Mouse (Mus musculus) cerebellum, adult 11 months (tissue): Measurements from ENCODE around the gene Pkd2l1.
"Not testable (repeated sequence)": the region's sequence is repeated elsewhere in the genome, so short reads cannot be mapped to it uniquely, and the experiment has no call there.

Experiments
- DNase-seq: peaks from one replicate; pipeline ENCODE4 v3.0.0; 2022

The Pkd2l1 gene

DNA sequence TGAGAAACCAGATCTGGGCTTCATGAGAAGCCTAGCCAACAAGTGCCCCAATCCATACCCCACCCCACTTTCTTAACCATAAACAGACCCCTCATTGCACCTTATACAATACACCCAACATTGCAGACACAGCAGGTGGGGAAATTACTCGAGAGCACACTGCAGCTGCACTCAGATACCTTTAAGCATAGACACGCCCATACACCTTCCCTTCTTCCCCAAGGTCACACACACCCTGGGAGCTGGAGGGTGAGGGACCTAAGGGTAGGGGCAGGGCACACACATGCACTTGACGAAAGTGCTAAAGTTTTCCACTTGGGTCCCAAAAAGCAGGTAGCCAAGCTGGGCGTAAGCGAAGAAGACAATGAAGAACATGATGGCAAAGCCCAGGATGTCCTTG lies 38.5 kb downstream of the Pkd2l1 start:
- DNase-seq, result no peak

DNA sequence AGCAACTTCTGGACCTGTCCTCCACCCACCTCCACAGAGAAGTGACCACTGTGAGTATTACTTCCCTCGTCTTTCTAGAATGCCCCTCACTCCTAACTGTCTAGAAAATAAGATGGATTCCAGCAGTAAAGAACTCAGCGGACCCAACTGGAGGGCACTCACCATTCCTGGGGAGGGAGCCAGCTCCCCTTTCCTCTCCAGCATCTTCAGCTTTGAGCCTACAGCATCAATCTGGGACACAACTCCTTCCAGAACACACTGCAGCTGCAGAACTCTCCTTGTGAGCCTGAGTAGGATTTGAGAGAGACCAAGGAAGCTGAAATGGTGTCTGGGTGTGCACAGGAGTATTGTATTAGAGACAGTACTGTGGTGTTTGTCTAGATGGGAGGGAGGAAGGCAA lies 43.3 kb downstream of the Pkd2l1 start:
- DNase-seq, result no peak

DNA sequence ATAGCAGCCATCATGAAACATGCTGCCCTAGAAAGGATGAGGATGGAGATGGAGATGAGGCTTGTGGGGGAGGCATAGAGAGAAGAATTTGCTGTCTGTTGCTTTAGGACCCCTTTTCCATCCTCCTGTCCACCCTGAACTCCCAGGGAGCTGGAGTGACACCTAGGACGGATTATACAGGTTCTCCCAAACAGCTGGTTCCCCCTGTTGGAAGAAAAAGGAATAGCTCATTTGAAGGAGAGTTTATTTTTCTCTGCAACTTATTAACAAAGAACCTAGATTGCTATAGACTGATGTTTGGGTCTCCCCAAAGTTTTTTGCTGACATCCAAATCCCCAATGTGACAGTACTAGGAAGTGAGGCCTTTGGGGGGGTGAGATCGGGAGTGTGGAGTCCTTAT lies 43.9 kb downstream of the Pkd2l1 start:
- DNase-seq, result no peak

DNA sequence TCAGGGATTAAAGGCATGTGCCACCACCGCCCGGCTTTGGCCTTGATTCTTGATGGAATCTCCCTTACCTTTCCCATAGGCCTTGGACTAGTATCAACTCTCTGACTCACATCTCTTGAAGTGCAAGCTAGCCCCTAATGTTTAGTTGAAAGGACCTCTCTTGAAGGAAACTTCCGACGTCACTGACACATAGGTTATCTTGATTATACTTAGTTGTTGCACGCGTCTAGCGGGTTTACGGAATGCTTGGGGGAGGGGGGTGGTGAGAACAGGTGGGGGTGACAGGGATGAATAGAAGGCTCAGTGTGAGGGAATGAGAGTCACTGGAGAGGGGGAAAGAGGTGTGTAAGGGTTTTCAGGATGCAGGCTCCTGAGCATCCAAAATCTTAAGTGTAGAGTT lies 45.3 kb downstream of the Pkd2l1 start:
- no peak for DNase-seq

DNA sequence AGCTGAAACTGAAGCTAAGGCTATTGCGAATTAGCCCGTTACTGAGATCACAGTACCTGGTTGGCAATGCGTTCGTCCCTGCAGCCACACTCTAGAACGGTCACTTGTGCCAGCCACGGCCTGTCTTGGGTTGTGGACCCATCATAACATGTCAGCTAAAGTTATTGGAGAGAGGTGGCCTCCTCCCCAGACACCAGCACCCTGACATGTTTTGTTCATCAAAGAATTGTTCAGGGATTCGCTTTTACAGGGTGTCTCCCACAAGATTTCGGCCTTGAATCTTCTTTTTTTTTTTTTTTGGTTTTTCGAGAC lies 45.7 kb downstream of the Pkd2l1 start:
- no peak for DNase-seq

DNA sequence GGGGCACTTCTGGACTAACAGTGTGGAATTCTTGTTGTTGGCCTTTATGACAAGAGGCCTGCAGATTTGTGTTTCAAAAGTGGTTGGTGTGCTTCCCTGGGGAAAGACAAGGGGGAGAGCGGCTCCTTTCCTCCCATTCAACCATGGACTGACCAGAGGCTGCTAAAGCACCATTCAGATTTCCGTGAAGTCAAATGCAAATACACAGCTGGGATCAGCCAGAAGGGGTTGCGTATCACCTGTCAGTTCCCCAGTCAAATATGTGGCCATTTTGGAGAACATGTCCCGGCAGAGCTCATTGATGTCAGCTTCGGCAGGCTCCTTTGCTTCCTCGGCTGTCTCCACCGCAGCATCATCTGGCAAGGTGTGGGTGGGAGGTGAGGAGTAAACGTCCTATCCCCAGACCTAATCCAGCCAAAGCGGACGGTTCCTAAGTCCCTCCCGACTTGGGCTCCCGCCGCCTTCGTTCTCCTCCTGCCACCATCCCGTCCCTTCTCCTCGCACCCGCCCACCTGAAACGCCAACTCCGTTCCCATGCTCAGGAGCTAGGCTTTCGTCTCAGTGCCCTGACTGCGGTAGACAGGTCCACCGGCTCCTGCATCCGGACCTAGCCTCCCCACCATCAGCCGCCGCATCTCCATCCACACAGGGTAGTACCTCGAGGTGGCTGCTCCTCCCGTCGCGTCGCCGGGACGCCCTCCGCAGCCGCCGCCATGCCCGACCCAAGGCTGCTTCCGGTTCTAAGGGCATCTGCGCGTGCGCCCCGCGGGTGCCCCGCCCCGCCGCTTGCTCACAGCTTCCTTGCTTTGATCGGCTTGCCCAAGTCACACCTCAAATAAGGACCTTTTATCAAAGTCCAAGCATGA lies 46.3 kb downstream of the Pkd2l1 start, which contains the start of gene Bloc1s2:
Gene Bloc1s2 (minus strand): TSS at position 745 of the 866 bp plus-strand sequence.
- DNase-seq, result peak; percentile 87

DNA sequence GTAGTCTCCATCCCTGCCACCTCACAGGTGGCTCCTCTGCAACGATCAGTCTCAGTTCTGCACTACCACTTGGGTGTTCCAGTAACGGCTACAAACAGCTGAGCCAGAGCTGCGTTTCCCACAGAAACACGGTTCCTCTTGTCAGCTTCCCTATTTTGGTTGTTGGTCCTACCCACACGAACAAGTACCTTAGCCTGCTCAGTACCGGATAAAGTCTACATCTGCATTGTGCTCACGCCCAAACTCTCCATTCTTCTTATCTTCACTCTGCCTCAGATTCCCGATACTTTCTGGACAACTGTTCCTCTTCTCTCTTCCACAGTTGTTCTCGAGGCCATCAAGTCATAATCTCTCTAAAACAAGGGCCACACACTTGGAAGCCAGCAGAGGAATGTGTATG lies 47.9 kb downstream of the Pkd2l1 start:
- no peak for DNase-seq

DNA sequence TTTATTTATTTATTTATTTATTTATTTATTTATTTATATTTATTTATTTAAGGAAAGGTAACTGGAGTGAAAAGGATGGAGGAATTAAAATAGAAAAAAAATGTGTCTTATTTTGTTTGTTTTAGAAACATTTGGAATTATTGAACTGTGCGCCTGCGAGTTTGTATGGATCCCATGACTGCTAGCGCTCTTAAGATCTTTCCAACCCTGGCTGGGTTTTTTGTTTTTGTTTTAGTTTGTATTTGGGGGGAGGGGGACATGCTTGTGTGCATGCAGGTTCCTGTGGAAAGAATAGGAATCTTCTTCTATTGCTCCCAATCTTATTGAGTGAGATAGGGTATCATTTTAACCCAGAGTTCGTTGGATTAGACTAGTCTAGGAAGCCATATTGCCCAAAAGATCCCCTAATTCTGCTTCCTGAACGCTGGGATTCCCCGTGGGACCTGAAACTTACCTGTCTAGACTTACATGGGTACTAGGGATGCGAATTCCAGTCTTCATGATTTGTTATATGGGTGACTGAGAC lies 56.2 kb downstream of the Pkd2l1 start:
- DNase-seq, result no peak

DNA sequence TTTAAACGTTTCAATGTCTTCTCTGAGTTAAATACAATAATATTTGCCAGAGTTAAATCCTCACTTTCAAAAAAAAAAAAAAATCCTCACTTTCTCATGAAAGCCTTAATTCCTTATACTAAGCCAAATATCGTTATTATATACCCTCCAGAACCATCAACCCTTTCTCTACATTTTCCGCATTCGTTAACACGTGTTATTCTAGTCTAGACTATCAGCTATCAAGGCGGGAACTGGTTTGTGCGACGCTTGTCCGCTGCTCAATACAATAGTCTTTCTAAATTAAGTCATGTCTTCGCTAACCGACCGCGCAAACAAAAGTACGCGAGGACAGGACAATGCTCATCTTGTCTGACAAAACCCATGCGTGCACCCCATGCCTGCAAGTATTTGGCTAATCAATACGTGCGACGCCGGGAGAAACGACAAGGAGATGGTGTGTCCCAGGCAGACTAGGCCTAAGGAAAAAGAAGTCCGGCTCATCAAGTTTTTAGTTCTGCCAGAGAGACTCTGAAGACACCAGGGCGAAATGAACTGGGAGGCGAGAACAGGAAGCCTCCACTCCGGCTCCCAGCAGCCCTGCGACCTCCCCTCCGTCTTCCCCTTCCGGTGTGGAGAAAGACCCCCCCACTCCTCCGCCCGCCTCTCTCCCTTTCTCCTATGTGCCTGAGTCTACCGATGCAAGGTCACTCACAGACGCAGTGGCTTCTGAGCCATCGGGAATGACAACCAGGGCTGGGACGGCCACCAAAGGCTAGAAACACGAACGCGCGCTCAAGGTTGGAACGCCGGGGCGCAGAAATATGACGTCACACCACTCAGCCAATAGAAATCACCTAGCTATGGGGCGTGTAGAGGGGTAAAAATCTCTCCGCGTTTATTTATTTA lies 56.9 kb downstream of the Pkd2l1 start, which contains the start of gene Cwf19l1:
Gene Cwf19l1 (minus strand): TSS at position 805 of the 888 bp plus-strand sequence.
- DNase-seq, result peak; percentile 87

DNA sequence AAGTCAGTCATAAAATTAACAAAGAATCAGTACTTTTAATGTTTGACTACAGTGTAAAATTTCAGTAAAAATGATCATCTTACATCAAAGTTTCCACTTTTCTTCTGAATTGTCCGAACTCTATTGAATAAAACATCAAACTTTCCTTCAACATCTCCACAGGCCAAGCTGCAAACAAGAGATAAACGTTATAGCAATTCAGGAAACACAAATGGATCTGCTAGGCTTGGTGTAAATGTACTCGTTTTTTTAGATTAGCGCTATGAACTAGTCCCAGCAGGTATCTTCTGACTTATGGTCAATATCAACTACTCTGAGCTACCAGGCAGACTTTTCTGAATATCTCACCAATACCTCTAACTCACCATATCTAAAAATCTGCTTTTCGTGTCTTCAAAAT lies 59.3 kb downstream of the Pkd2l1 start:
- DNase-seq, result no peak

DNA sequence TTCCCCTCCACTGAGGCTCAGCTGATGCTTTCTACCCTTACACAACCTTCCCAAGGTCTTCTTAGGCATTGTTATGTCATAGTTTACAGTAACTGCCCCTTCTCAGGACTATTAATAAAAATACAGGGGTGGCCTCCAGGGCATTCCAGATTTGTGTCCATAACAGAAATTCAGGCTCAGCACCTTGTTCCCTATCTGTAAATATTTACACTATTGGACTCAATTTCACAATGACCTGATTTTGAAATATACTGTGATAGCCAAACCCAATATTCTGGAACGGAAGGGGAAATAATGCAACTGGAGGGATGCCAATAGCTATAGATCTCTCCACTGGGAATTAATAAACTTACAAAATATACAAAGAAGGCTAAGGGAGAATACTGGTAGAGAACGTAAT lies 63.7 kb downstream of the Pkd2l1 start:
- no peak for DNase-seq

DNA sequence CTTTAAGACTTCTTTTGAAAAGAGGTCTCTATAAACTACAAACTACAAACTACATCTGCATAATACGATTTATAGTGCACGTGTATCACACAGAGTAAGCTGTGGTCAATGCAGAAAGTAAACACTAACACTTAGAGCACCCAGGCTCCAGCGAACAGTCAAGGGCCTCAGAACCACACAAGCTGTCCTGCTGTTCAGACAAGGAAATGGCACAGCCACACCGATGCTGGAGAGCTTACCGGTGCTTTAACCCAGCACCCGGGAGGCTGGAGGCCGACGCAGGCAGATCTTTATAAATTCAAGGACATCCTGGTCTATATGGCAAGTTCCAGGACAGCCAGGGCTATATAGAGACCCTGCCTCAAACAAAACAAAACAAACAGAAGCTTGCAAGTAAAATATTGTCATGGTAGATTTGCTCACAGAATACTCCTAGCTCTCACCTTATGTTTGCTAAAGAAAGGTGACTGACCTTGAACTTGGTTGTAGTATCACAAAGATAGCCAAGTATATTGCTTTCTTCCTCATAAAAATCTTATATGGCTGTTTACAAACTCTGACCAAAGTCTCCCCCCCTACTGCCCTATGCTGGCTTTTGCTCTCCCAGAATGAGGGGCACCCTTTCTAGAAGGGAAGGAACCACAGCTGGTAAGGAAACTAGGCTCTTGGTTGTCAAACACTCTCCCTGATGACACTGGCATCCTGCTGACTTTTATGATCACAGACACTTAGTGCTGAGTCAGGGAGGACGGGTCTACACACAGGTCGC lies 64.3 kb downstream of the Pkd2l1 start:
- no peak for DNase-seq

DNA sequence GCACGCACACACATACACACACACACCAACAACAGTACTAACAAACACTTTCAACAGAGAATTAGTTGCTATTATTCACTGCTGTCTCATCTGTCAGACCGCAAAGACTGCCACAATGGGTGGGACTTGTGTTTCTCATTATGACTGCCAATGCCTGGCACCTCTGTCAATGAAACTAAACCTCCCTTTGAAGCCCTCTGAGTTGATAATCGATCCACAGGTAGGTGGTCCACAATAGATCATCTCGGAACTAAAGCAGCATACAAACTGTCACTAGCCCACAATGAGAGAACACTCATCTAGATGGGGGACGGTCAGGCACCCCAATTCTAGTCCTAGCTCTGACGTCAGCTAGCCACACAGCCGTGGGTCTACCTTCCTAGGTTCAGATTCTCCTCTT lies 71.1 kb downstream of the Pkd2l1 start:
- no peak for DNase-seq

DNA sequence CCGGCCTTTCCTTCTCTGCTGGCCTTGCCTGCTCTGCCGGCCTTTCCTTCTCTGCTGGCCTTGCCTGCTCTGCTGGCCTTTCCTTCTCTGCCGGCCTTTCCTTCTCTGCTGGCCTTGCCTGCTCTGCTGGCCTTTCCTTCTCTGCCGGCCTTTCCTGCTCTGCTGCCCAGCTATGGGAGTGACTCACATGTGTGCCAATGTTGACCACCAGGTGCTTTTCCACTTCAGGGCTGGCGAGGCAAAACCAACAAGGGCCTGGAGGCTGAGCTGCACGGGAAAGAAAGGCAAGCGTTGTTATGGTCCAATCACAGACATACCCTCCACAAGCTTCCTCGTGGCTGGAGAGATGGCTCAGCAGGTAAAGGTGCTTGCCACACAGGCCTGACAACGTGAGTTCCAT lies 71.6 kb downstream of the Pkd2l1 start:
- not testable (repeated sequence) for DNase-seq

DNA sequence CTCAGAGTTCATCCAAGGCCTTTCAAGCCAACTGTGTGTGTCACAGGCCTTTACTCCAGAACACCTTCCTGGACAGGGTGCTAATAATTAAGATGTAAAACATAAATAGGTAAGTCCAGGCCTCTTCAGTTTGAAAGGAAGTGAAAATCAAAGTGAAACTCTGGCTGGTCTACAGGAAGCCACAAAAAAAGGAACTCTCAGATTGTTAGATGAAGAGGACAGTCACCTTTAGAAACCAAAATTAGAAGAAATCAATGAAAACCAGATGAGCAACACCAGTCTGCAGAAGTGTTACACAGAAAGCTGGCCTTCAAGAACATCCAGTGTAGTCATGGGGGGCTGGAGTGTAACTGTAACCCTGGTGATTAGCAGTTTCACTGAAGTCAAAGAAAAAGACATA lies 74.4 kb downstream of the Pkd2l1 start:
- DNase-seq, result no peak

DNA sequence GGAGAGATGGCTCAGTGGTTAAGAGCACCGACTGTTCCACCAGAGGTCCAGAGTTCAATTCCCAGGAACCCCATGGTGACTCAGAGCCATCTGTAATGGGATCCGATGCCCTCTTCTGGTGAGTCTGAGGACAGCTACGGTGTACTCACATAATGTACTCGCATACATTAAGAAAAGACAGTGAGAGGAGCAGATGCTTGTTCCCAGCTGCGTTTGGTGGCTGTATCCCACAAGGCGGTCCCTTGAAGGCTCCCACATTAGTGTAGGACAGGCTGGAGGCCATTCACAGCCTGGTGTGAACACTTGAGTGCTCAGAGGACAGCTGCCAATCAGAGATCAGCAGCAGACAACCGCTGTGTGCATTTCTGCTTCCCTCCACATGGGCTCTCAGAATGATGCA lies 80.5 kb downstream of the Pkd2l1 start:
- no peak for DNase-seq

DNA sequence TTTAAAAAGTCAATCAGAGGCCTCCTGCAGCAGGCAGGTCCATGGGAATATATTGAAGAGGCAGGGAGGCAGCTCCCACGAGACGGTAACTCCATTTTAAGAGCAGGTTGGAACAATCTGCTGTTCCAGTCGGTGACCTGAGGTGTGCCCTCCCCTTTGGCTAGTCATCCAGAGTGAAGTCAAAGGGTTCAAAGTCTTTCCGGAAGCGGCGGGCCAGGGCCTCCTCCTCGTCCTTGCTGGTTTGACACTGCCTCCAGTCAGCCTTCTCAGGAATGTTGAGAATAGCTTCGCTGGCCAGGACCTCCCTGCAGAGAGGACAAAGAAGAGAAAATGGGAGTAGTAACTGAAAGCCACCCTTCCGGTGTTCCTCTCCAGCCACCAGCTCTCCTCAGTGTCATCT lies 81.9 kb downstream of the Pkd2l1 start:
- no peak for DNase-seq

DNA sequence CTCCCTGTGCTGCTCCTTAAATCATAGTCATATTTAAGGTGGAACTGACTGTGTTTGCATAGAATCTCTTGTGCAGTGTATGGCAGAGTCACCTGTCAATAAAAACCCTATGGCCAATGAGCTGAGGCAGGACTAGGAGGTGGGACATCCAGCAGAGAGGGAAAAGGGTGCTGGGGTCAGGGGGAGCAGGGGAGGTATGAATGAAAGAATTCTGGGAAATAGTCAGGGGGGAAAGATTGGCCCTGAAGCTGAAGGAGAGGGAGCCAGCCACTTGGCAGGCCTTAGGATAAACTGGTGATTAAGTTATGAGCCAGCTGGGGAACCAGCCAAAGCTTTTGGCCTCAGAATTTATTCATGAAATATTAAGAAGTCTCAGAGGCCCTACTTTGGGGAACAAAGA lies 83.2 kb downstream of the Pkd2l1 start:
- peak; percentile 6 for DNase-seq

DNA sequence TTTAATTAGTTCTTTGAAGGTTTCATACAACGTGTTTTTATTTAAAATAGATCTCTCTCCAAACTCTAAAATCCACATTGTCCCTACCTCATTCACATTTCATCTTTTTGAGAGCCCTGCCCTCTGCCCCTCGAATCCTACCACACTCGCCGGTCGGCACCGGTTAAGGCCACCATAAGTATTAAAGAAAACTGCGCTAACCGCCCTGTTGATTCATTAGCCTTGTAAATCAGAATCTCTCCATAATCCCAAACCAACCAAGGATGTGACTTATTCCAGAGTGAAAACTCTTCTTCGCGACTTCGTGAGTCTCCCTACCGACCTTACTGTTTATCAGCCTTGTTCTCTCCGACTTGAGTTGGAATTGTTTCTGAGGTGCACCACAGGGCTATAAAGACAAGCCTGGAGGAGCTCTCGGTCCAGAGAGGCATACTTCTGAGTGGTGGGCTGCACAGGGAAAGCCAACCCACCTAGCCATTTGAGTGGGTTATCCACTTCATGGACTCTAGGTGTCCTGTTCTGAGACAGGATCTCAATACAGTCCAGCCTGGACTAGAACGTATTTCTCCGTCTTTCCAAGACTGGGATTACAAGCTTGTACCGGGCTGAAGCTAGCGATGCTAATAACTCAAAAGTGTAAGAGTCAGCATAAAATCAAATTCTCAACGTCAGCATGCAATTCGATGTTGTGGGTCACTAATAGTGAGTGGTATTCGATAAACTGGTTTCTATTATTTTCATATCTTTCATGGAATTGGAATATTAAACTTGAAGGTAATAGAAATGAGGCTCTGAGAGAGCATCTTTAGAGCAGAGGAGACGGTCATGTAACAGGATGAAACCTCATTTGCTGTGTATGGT lies 84.4 kb downstream of the Pkd2l1 start:
- no peak for DNase-seq

DNA sequence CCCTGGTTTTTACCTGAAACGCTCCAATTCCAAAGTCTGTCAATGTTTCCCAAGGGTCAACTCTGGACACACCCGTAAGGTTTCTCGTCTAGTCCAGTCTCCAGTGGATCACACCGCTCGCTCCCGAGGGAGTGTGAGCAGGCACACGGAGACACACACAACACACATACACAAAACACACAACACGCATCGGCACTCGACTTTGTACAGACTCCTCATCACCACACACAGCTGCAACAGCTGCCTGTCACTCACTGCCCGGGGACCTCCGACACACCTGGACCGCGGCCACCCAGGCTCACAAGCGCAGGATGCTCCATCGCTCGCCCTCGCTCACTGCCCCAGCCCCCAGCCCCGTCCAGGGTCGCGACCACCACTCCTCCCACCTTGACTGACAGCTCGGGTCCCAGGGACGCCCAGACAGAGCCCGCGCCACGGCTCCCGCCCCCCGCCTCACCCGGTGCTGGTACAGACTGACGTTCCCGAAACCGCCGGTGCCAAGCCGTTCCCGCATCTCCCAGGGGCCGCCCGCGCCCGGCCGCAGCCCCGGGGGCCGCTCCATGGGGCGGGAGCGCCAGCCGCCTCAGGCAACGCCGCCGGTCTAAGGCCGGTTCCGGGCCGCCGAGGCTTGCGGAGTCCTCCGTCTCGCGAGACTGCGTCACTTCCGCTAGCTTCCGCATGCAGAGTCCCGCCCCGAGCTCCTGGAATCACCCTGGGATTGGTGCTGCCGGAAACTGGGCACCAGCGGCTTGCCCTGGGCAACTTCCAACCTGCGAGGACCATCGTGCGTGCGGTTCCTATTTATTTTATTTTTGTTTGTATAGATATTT lies 85.2 kb downstream of the Pkd2l1 start, which contains the start of gene Chuk:
Gene Chuk (minus strand): TSS at position 650 of the 830 bp plus-strand sequence.
- DNase-seq, result peak; percentile 92

DNA sequence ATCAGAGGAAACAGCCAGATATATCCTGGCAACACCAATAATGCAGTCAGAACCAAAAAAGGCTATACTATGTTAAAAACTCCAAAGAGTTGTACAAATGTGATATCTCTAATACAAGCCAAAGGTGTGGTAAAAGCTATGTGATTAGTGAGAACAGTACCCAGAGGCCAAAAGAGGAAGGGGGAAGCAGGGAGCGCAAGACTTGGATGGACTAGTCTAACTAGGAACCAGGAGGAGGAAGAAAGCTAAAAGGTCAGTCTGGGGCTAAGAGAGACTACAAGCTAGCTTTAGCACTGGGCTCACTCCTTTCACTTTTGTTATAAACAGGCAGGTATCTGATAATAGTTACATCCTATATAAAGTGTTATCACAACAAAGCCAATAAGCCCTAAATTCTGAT lies 87.8 kb downstream of the Pkd2l1 start:
- no peak for DNase-seq
